Mouse (Mus musculus) kidney, adult 18-20 months (tissue): Measurements from ENCODE around the gene Raver1.

ENCODE experiments used
- DNase-seq: peaks from one replicate; pipeline ENCODE4 v3.0.0; 2021

Gene Raver1

GRCm38 (mm10) chr9:21091707-21092320, at the start of gene Raver1, which contains the start of gene Gm38431:
Raver1 (minus strand) TSS chr9:21092008.
Gm38431 (minus strand) TSS chr9:21091997.
- peak; percentile 98 for DNase-seq

GRCm38 (mm10) chr9:21138386-21138785, 46.6 kb upstream of the Raver1 start:
- DNase-seq = no peak

- DNase-seq = peak; percentile 71
Measured at GRCm38 (mm10) chr9:21137229-21137628, 45.4 kb upstream of the Raver1 start.

GRCm38 (mm10) chr9:21136401-21136800, 44.6 kb upstream of the Raver1 start:
- no peak for DNase-seq

- DNase-seq = no peak
Measured at GRCm38 (mm10) chr9:21135941-21136381, 44.2 kb upstream of the Raver1 start.

- DNase-seq = no peak
Measured at GRCm38 (mm10) chr9:21135329-21135890, 43.6 kb upstream of the Raver1 start.

GRCm38 (mm10) chr9:21134595-21135328, 43.0 kb upstream of the Raver1 start:
- DNase-seq = peak; percentile 27

- DNase-seq = no peak
Measured at GRCm38 (mm10) chr9:21133064-21133707, 41.4 kb upstream of the Raver1 start.

- DNase-seq = peak; percentile 33
Measured at GRCm38 (mm10) chr9:21132102-21132775, 40.4 kb upstream of the Raver1 start.

- peak; percentile 88 for DNase-seq
Measured at GRCm38 (mm10) chr9:21131059-21131956, 39.5 kb upstream of the Raver1 start, which contains the start of gene Tyk2. Tyk2 (minus strand) TSS chr9:21131243.

- DNase-seq = no peak
Measured at GRCm38 (mm10) chr9:21126259-21126627, 34.4 kb upstream of the Raver1 start.

- DNase-seq = no peak
Measured at GRCm38 (mm10) chr9:21125502-21126258, 33.9 kb upstream of the Raver1 start.

- DNase-seq = no peak
Measured at GRCm38 (mm10) chr9:21124837-21125236, 33.0 kb upstream of the Raver1 start.

- DNase-seq = no peak
Measured at GRCm38 (mm10) chr9:21121483-21121882, 29.7 kb upstream of the Raver1 start.

GRCm38 (mm10) chr9:21117073-21117472, 25.3 kb upstream of the Raver1 start:
- DNase-seq = no peak

- DNase-seq = no peak
Measured at GRCm38 (mm10) chr9:21115105-21115504, 23.3 kb upstream of the Raver1 start.

- DNase-seq = no peak
Measured at GRCm38 (mm10) chr9:21114190-21114589, 22.4 kb upstream of the Raver1 start.

- DNase-seq = no peak
Measured at GRCm38 (mm10) chr9:21113751-21114150, 21.9 kb upstream of the Raver1 start.

GRCm38 (mm10) chr9:21107607-21108237, 15.9 kb upstream of the Raver1 start:
- no peak for DNase-seq

GRCm38 (mm10) chr9:21105760-21106564, 14.2 kb upstream of the Raver1 start:
- DNase-seq = no peak
